Mouse (Mus musculus) thymus, adult 2 months (tissue): Measurements from ENCODE around the gene Entpd3. TPM values are rescaled to one million over a fixed set of nuclear protein-coding genes. Genes with fewer than 3 reads are reported as not detected.

Source experiments
- DNase-seq: peaks from one replicate; pipeline ENCODE4 v3.0.0; 2021
- H3K27ac ChIP-seq: fragments of 200-500 bp; 2 replicates; pipeline ENCODE4 v1.5.1; 2012; ENCODE audit warnings: low read length, control low read depth; ENCODE audit not compliant: control insufficient read depth, insufficient read depth
- H3K27me3 ChIP-seq: fragments of 200-500 bp; 2 replicates; pipeline ENCODE4 v1.6.1; 2012; ENCODE audit warnings: mild to moderate bottlenecking, low read length, moderate library complexity, mixed read lengths; ENCODE audit not compliant: control insufficient read depth, insufficient read depth
- H3K36me3 ChIP-seq: fragments of 200-500 bp; 2 replicates; pipeline ENCODE4 v1.6.1; 2012; ENCODE audit warnings: mild to moderate bottlenecking, low read length, moderate library complexity; ENCODE audit not compliant: control insufficient read depth, insufficient read depth
- H3K4me1 ChIP-seq: fragments of 200-500 bp; replicated peaks from 2 replicates; pipeline ENCODE4 v1.6.1; 2012; ENCODE audit warnings: low read length; ENCODE audit not compliant: control insufficient read depth, insufficient read depth
- H3K4me3 ChIP-seq: fragments of 200-500 bp; 2 replicates; pipeline ENCODE4 v1.5.1; 2012; ENCODE audit warnings: mild to moderate bottlenecking, low read length, control low read depth, moderate library complexity; ENCODE audit not compliant: control insufficient read depth, insufficient read depth
- CTCF ChIP-seq: fragments of 200-500 bp; IDR thresholded peaks from 2 replicates; pipeline ENCODE4 v1.5.1; 2012; ENCODE audit warnings: mild to moderate bottlenecking, control low read depth, low read length, moderate library complexity, borderline replicate concordance; ENCODE audit not compliant: control insufficient read depth, poor library complexity, insufficient read depth; ENCODE audit errors: extremely low read depth
- POLR2A ChIP-seq: fragments of 200-500 bp; IDR thresholded peaks from 2 replicates; pipeline ENCODE4 v1.6.1; 2012; ENCODE audit warnings: mild to moderate bottlenecking, low read length, control low read depth, moderate library complexity; ENCODE audit not compliant: control insufficient read depth, poor library complexity, insufficient read depth; ENCODE audit errors: extremely low read depth
- WGBS: fragments of 180-500 bp; shearing (Covaris S2); methylation state at CpG from one replicate; pipeline ENCODE4 v1.1.7; 2018; 5-methylcytosine and 5-hydroxymethylcytosine counted together
- polyA plus RNA-seq: library from polyadenylated mRNA; depleted of rRNA; stranded (reverse); fragments of >200 nt; gene quantifications from 2 replicates; pipeline ENCODE4 v1.2.3, GENCODE M21; 2012; rRNA removed

Entpd3 gene
- polyA plus RNA-seq: 2.0 TPM in 2 replicates

GRCm38 (mm10) chr9:120539662-120540251 is at the start of gene Entpd3:
TSS of gene Entpd3 (plus strand) at chr9:120539818.
- Histone ChIP-seq H3K27me3 (no peaks in the 10 kb centered on the region; the same call in 1 of the 2 replicates), H3K27ac (no peak within 1 kb of the TSS), H3K4me3 (peak within 1 kb of the TSS; percentile 15; the same call in 1 of the 2 replicates), H3K36me3 (no peaks in the 10 kb centered on the region), H3K4me1 (peaks cover 6% of the 10 kb centered on the region)
- DNase-seq: peak; percentile 6
- WGBS: 4% methylated on average over 31 of the region's 31 CpGs
- TF ChIP-seq POLR2A (no peak), CTCF (no peak)

- peaks cover 18% of the 10 kb centered on the region for H3K36me3 ChIP-seq
- 75% methylated on average over 3 of the region's 3 CpGs for WGBS
- no peak overlapping the region for H3K27ac ChIP-seq
- no peak overlapping the region for H3K4me3 ChIP-seq
- DNase-seq: peak; percentile 9
- H3K4me1 ChIP-seq: peaks cover 9% of the 10 kb centered on the region
- no peak for TF ChIP-seq CTCF
- TF ChIP-seq POLR2A: no peak
- no peaks in the 10 kb centered on the region for H3K27me3 ChIP-seq
Measured at GRCm38 (mm10) chr9:120491509-120491908, 48.1 kb upstream of the Entpd3 start.

- peaks cover 18% of the 10 kb centered on the region for H3K36me3 ChIP-seq
- no peaks in the 10 kb centered on the region for H3K27me3 ChIP-seq
- peaks cover 9% of the 10 kb centered on the region for H3K4me1 ChIP-seq
- DNase-seq: no peak
- TF ChIP-seq CTCF: no peak; the same call in 1 of the 2 replicates
- no peak for TF ChIP-seq POLR2A
- H3K4me3 ChIP-seq: peak within 1 kb of the TSS; percentile 93
- WGBS: 10% methylated on average over 19 of the region's 19 CpGs
- H3K27ac ChIP-seq: peak within 1 kb of the TSS; percentile 71
Measured at GRCm38 (mm10) chr9:120492010-120492399, 47.6 kb upstream of the Entpd3 start, which contains the start of gene Eif1b. TSS of gene Eif1b (plus strand) at chr9:120492232.

- TF ChIP-seq CTCF: no peak
- peak; percentile 65; the same call in 1 of the 2 replicates for TF ChIP-seq POLR2A
- Histone ChIP-seq H3K4me1 (peaks cover 9% of the 10 kb centered on the region), H3K36me3 (peaks cover 18% of the 10 kb centered on the region), H3K4me3 (peak overlapping the region; percentile 93), H3K27ac (peak overlapping the region; percentile 71), H3K27me3 (no peaks in the 10 kb centered on the region)
- WGBS: under 1% methylated on average over 86 of the region's 97 CpGs
- DNase-seq: peak; percentile 83
Measured at GRCm38 (mm10) chr9:120492400-120493351, 46.9 kb upstream of the Entpd3 start.

GRCm38 (mm10) chr9:120493781-120494180 is 45.8 kb upstream of the Entpd3 start:
- H3K27me3 ChIP-seq: no peaks in the 10 kb centered on the region
- no peak for DNase-seq
- peaks cover 18% of the 10 kb centered on the region for H3K36me3 ChIP-seq
- no peak for TF ChIP-seq POLR2A
- no peak for TF ChIP-seq CTCF
- 89% methylated on average over 12 of the region's 12 CpGs for WGBS
- H3K4me3 ChIP-seq: no peak overlapping the region
- no peak overlapping the region for H3K27ac ChIP-seq
- peaks cover 9% of the 10 kb centered on the region for H3K4me1 ChIP-seq

- TF ChIP-seq POLR2A: no peak
- no peak for TF ChIP-seq CTCF
- peaks cover 18% of the 10 kb centered on the region for H3K36me3 ChIP-seq
- H3K27me3 ChIP-seq: no peaks in the 10 kb centered on the region
- no peak overlapping the region for H3K27ac ChIP-seq
- 3% methylated on average over 3 of the region's 3 CpGs for WGBS
- DNase-seq: peak; percentile 57
- peaks cover 9% of the 10 kb centered on the region for H3K4me1 ChIP-seq
- H3K4me3 ChIP-seq: no peak overlapping the region
Measured at GRCm38 (mm10) chr9:120496691-120497090, 42.9 kb upstream of the Entpd3 start.
